Mouse (Mus musculus) skeletal muscle tissue, adult 2 months (tissue): ENCODE measurements around the gene Slc24a2.

Experiments used
- DNase-seq: peaks from one replicate; pipeline ENCODE4 v3.0.0-alpha.2; 2012; ENCODE audit warnings: low read depth, low spot score

The Slc24a2 gene

GRCm38 (mm10) chr4:87119758-87120157 is 110.5 kb downstream of the Slc24a2 start:
- no peak for DNase-seq

DNA sequence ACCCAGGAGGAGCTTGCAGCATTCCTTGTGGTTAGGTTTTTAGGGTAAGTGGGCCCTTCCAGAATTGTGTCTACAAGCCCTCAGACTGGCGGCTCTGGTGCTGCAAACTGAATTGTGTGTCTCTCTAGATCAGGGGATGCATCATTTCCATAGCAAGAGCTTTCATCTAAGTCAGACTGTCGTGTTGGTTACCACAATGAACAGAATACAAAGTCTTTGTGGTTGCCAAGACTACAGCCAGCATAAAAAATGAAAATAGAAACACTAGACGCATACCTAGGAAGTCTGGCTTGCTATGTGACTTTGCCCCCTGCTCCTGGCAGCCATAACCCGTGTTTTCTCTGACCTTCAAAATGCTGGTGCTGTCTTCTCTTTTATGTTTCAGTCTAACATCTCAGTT is 114.6 kb downstream of the Slc24a2 start:
- no peak for DNase-seq

- no peak for DNase-seq
These were observed 120.8 kb downstream of the Slc24a2 start for GRCm38 (mm10) chr4:87109331-87110059.

DNA sequence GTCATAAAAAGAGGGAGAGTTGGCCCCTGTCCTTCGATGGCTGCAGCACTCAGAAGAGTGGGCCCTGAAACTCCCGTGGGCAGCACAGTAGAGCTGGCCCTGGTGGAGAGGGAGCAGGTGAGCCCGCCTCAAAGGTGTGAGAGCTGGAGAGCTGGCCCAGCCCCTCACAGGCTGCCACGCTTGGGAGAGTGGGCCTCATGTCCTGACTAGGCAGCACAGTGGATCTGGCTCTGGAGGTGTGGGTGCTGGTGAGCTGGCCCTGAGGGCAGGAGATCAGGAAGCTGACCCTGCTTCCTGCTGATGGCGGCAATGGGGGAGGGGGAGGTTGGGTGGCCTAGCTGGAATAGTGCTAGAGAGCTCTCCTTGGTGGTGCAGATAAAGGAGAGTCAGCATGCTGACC is 129.3 kb downstream of the Slc24a2 start:
- DNase-seq, result no peak

DNA sequence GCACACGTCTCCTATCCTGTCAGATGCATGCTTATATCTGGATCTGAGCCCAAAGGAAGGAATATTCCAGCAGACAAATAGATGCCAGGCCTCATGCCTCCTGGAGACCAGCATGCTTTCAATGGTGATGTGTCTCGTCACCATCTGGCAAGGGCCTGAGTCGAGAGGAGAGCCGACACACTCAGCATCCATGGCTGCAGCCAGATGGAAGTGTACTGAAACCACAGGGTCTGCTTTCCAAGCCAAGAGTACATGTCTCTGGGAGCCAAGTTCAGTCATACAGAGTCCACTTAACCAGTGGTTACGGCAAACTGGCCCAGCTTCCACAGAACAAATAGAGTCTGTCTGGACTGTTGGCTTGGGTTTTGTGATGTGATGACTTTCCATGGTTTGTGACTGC is 134.1 kb downstream of the Slc24a2 start:
- peak; percentile 63 for DNase-seq

DNA sequence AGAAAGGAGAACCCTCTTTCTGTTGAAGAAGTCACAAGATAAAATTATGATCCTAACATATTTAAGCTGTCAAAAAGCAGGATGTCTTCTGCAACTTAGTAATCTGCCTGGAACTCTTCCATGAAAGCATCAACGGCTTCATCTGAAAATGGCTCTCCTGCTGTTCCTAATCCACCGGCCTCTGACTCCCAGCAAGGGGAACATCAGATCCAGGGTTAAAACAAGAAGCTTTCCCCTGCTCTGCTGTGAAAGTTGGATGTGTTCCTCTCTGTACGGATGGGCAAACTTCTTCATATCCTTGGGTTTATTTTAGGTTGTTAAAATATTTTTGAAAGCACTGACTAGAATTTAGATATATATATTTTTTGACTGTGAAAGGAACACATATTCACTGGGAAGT is 136.7 kb downstream of the Slc24a2 start:
- no peak for DNase-seq

GRCm38 (mm10) chr4:87090841-87091240 is 139.4 kb downstream of the Slc24a2 start:
- DNase-seq, result no peak

DNA sequence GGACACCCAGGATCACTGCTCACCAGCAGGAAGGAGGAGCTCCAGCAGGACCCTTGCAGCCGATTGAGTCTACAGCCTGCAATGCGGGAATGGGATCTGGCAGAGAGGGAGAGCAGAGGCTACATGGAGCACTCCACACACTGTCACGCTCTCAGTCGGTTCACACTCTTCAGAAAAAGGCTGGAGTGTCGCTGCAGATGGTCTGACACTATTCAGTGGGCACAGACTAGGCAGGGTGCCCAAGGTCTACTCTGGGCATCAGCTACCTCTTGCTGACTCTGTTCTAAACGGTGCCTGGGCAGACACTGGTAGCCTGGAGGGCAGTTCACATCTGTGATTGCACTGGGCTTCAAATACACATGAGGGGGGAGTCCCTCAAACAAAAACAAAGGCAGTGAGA is 141.6 kb downstream of the Slc24a2 start:
- DNase-seq, result no peak

GRCm38 (mm10) chr4:87087597-87087996 is 142.7 kb downstream of the Slc24a2 start:
- no peak for DNase-seq

DNA sequence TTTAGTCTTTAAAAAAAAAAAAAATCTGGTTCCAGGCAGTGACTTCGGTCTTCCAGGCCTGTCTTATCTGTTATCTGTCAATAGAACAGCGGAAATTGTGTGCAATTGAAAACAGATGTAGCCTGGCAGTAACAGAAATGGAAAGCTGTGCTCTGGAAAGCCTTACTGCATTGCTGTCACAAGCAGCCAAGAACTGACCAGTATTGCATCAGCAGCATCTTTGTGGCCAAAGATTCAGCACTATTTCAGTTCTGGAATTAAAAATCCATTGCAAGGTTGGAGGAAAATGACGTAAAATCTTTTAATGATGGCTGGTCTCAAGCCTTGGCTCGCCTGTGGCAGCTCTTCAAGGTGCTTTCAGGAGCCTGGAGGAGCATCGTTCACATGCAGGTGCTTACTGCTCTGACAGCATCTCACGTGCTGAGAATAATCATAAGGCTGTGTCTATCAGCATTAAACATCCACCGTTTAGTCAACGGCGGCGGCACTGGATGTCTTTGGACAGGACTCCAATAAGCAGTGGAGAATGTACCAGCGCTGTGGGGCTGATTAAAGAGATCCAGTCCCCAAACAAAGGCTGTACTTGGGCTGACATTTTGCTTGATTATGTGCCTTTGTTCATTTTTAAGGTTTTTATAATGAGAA is 143.2 kb downstream of the Slc24a2 start:
- DNase-seq, result peak; percentile 76

DNA sequence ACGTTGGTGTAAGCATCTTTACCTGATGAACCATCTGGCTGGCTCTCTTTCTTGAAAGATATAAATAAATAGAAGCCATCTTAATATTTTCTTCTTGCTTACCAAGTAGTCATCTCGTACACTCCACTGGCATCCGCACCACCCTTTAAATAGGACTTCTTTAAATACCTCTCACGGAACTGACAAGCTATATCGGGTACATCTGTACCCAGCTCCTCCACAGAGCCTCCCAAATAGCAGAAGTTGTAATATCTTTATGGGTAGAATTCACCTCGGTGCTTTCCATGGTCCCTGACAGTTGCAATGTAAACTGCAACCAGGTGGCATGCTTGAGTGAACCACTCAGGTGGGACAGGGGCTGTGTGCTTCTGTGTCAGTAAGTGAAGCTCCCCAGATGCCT is 149.0 kb downstream of the Slc24a2 start:
- no peak for DNase-seq

- no peak for DNase-seq
These were observed 151.0 kb downstream of the Slc24a2 start for GRCm38 (mm10) chr4:87079305-87079704.

GRCm38 (mm10) chr4:87078726-87079125 is 151.6 kb downstream of the Slc24a2 start:
- no peak for DNase-seq

GRCm38 (mm10) chr4:87075761-87076160 is 154.5 kb downstream of the Slc24a2 start:
- no peak for DNase-seq

DNA sequence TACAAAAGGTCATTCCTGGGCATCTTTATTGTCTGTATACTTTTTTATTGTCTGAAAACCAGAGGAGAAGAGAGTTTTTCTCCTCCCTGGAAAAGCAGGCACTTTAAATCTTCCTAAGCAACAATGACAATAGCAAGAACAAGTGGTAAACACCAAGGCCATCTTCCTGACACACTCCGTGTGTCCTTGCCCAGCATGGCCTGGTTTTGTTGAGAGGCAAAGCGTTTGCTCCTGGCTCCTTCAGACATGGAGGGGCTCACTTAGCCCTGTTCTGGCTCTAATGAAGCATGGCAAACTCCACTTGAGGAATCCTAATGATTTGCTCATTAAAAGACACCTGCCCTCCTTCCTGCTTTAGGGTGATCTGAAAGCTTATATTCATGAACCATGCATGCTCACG is 162.2 kb downstream of the Slc24a2 start:
- no peak for DNase-seq

GRCm38 (mm10) chr4:87065227-87065626 is 165.1 kb downstream of the Slc24a2 start:
- DNase-seq, result no peak

GRCm38 (mm10) chr4:87064561-87064960 is 165.7 kb downstream of the Slc24a2 start:
- DNase-seq, result no peak

DNA sequence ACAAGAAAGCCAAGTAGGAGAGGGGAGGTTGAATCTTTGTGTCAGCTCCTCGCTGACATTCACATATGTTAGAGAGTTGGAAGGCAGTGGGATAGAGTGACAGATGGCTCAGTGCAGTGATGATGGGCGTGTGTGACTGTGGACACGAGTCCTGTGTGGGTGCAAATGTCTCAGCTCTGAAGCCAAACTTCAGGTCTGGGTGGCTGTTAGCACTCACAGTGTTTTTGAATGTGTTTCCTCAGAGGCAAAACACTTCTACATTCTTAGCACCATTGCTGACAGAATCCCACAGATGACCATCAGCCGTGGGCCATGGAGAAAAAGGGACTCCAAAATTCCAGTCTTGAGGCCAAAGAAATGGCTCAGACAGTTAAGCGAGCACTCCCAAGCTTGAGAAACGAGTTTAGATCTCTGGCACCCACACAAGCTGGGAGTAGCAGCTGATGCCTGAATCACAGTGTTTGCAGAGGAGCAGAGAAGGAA is 167.5 kb downstream of the Slc24a2 start:
- no peak for DNase-seq

GRCm38 (mm10) chr4:87061696-87062095 is 168.6 kb downstream of the Slc24a2 start:
- no peak for DNase-seq

GRCm38 (mm10) chr4:87057572-87057971 is 172.7 kb downstream of the Slc24a2 start:
- no peak for DNase-seq

GRCm38 (mm10) chr4:87055768-87056167 is 174.5 kb downstream of the Slc24a2 start:
- DNase-seq, result no peak

DNA sequence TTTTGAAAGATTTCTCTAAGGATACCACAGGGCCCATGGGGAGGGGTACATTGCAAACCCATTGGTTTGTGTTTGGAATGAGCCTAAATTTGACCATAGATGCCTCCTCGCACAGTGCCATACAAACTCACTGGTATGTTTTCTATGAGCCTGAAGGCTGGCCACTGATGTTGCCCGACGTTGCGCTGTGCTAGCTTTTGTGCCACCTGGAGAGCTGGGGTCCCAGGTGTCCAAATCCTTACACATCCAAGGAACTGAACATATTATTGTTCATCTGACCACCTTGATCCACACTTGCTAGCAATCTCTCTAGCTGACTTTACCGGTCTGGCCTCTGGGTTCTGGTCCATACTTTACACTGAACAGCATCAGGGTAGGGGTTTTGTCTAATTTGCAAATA is 177.4 kb downstream of the Slc24a2 start:
- no peak for DNase-seq

DNA sequence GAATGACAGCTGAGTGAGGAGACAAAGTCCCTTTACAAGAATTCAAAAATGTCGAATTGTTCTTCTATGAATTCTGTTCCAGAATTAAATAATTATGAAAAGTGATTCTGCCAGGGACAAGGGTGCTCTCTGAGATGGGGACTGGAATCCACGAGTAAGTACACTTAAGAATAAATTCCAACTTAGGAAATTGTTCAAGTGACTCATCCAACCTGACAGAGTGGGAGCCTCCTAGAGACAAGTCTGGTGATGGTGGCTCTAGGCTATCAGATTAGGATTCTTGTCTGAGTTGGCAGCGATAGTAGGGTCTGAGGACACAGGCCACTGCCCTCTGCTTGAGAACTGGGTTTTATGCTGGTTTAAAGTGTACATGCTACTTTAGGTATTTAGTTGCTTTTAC is 181.2 kb downstream of the Slc24a2 start:
- no peak for DNase-seq
